Mouse (Mus musculus): ENCODE measurements around the gene Ube2d1.
A peak's percentile ranks its signal among the peaks of the same experiment; 100 is the strongest.

Ube2d1 gene

GRCm38 (mm10) chr10:71285126-71285580 lies at the start of gene Ube2d1:
Ube2d1 (minus strand) TSS chr10:71285262.
- ATAC-seq (ENCODE audit: low TSS enrichment) = peak; percentile 87

- peak; percentile 43 for ATAC-seq (ENCODE audit: low TSS enrichment)
Measured at GRCm38 (mm10) chr10:71332859-71333258, 47.8 kb upstream of the Ube2d1 start.

GRCm38 (mm10) chr10:71332376-71332775 lies 47.3 kb upstream of the Ube2d1 start:
- peak; percentile 61; the same call in 1 of the 2 replicates for ATAC-seq (ENCODE audit: low TSS enrichment)

- no peak for ATAC-seq (ENCODE audit: low TSS enrichment)
Measured at GRCm38 (mm10) chr10:71331908-71332307, 46.8 kb upstream of the Ube2d1 start.

- ATAC-seq (ENCODE audit: low TSS enrichment) = no peak
Measured at GRCm38 (mm10) chr10:71330070-71330469, 45.0 kb upstream of the Ube2d1 start.

GRCm38 (mm10) chr10:71329295-71329694 lies 44.2 kb upstream of the Ube2d1 start:
- no peak for ATAC-seq (ENCODE audit: low TSS enrichment)

GRCm38 (mm10) chr10:71328870-71329269 lies 43.8 kb upstream of the Ube2d1 start:
- ATAC-seq (ENCODE audit: low TSS enrichment) = no peak

GRCm38 (mm10) chr10:71328382-71328781 lies 43.3 kb upstream of the Ube2d1 start:
- ATAC-seq (ENCODE audit: low TSS enrichment) = no peak

GRCm38 (mm10) chr10:71327386-71327785 lies 42.3 kb upstream of the Ube2d1 start:
- no peak for ATAC-seq (ENCODE audit: low TSS enrichment)

- peak; percentile 81 for ATAC-seq (ENCODE audit: low TSS enrichment)
Measured at GRCm38 (mm10) chr10:71326789-71327188, 41.7 kb upstream of the Ube2d1 start.

- ATAC-seq (ENCODE audit: low TSS enrichment) = no peak
Measured at GRCm38 (mm10) chr10:71326123-71326522, 41.1 kb upstream of the Ube2d1 start.

- no peak for ATAC-seq (ENCODE audit: low TSS enrichment)
Measured at GRCm38 (mm10) chr10:71323669-71324068, 38.6 kb upstream of the Ube2d1 start.

- ATAC-seq (ENCODE audit: low TSS enrichment) = peak; percentile 70
Measured at GRCm38 (mm10) chr10:71316497-71316896, 31.4 kb upstream of the Ube2d1 start.

GRCm38 (mm10) chr10:71316056-71316455 lies 31.0 kb upstream of the Ube2d1 start:
- peak; percentile 80 for ATAC-seq (ENCODE audit: low TSS enrichment)

- ATAC-seq (ENCODE audit: low TSS enrichment) = no peak
Measured at GRCm38 (mm10) chr10:71314596-71314995, 29.5 kb upstream of the Ube2d1 start.

GRCm38 (mm10) chr10:71310288-71310687 lies 25.2 kb upstream of the Ube2d1 start:
- ATAC-seq (ENCODE audit: low TSS enrichment) = no peak

GRCm38 (mm10) chr10:71308199-71308598 lies 23.1 kb upstream of the Ube2d1 start:
- no peak for ATAC-seq (ENCODE audit: low TSS enrichment)

GRCm38 (mm10) chr10:71306759-71307158 lies 21.7 kb upstream of the Ube2d1 start:
- ATAC-seq (ENCODE audit: low TSS enrichment) = no peak

- peak; percentile 69 for ATAC-seq (ENCODE audit: low TSS enrichment)
Measured at GRCm38 (mm10) chr10:71306190-71306589, 21.1 kb upstream of the Ube2d1 start.

- peak; percentile 56 for ATAC-seq (ENCODE audit: low TSS enrichment)
Measured at GRCm38 (mm10) chr10:71302490-71302889, 17.4 kb upstream of the Ube2d1 start.

GRCm38 (mm10) chr10:71300161-71300560 lies 15.1 kb upstream of the Ube2d1 start:
- peak; percentile 15 for ATAC-seq (ENCODE audit: low TSS enrichment)

- peak; percentile 50; the same call in 1 of the 2 replicates for ATAC-seq (ENCODE audit: low TSS enrichment)
Measured at GRCm38 (mm10) chr10:71293245-71293644, 8.2 kb upstream of the Ube2d1 start.

GRCm38 (mm10) chr10:71292254-71292653 lies 7.2 kb upstream of the Ube2d1 start:
- ATAC-seq (ENCODE audit: low TSS enrichment) = no peak

GRCm38 (mm10) chr10:71291801-71292200 lies 6.7 kb upstream of the Ube2d1 start:
- no peak for ATAC-seq (ENCODE audit: low TSS enrichment)

Data from frontal cortex, adult (tissue).